Mouse (Mus musculus) intestine, postnatal 0 days (tissue): ENCODE data around the gene Ambp. TPM values are rescaled to one million over a fixed set of nuclear protein-coding genes. Genes with fewer than 3 reads are reported as not detected.

Experiments
- ATAC-seq: fragments of 200-750 bp; cut with Nextera tagmentation; 2 replicates; pipeline ENCODE4 v1.8.0; 2017; ENCODE audit warnings: mild to moderate bottlenecking, moderate TSS enrichment, moderate library complexity
- H3K27ac ChIP-seq: fragments of 300-500 bp; sonication (generic); 2 replicates; pipeline ENCODE4 v1.5.1; 2014; ENCODE audit warnings: mild to moderate bottlenecking, low read depth, low read length, moderate library complexity
- H3K27me3 ChIP-seq: fragments of 300-500 bp; sonication (generic); replicated peaks from 2 replicates; pipeline ENCODE4 v1.6.1; 2014; ENCODE audit warnings: low read length, mixed read lengths; ENCODE audit not compliant: control insufficient read depth, insufficient read depth
- H3K36me3 ChIP-seq: fragments of 300-500 bp; sonication (generic); 2 replicates; pipeline ENCODE4 v1.6.1; 2014; ENCODE audit warnings: mild to moderate bottlenecking, moderate library complexity; ENCODE audit not compliant: control insufficient read depth, insufficient read depth
- H3K4me1 ChIP-seq: fragments of 300-500 bp; sonication (generic); replicated peaks from 2 replicates; pipeline ENCODE4 v1.6.1; 2014; ENCODE audit warnings: antibody characterized with exemption, low read length, mixed read lengths; ENCODE audit not compliant: control insufficient read depth, insufficient read depth
- H3K4me2 ChIP-seq: fragments of 300-500 bp; sonication (generic); replicated peaks from 2 replicates; pipeline ENCODE4 v1.6.1; 2014; ENCODE audit warnings: low read depth, mild to moderate bottlenecking, moderate library complexity
- H3K4me3 ChIP-seq: fragments of 300-500 bp; sonication (generic); 2 replicates; pipeline ENCODE4 v1.5.1; 2014; ENCODE audit warnings: low read depth, low read length
- H3K9ac ChIP-seq: fragments of 300-500 bp; sonication (generic); 2 replicates; pipeline ENCODE4 v1.6.1; 2014; ENCODE audit warnings: mild to moderate bottlenecking, low read depth, low read length
- H3K9me3 ChIP-seq: fragments of 300-500 bp; sonication (generic); 2 replicates; pipeline ENCODE4 v1.6.1; 2016; ENCODE audit warnings: mixed run types; ENCODE audit not compliant: control insufficient read depth
- CTCF ChIP-seq: sonication (generic); IDR thresholded peaks from 2 replicates; pipeline ENCODE4 v1.5.1; 2016; ENCODE audit warnings: low read depth, mild to moderate bottlenecking, control low read depth, antibody characterized with exemption, moderate library complexity
- WGBS: fragments of 180-500 bp; shearing (Covaris S2); extraction: QIAGEN DNeasy Blood & Tissue Kit; methylation state at CpG from one replicate; pipeline ENCODE4 v1.1.7; 2014; 5-methylcytosine and 5-hydroxymethylcytosine counted together
- polyA plus RNA-seq: library from polyadenylated mRNA; unstranded; fragments of >200 nt; fragmentation: Nextera tagmentation; extraction: Ambion mirVana; gene quantifications from 2 replicates; pipeline ENCODE4 v1.2.1, GENCODE M21; 2015

The Ambp gene
- polyA plus RNA-seq, 1 experiment from 2014 or later, result 7.8 TPM

- 76% methylated on average over 7 of the region's 7 CpGs for WGBS
- H3K4me3 ChIP-seq, result no peak overlapping the region
- peaks cover 8% of the 10 kb centered on the region; the same call in 1 of the 2 replicates for H3K4me1 ChIP-seq
- no peaks in the 10 kb centered on the region for H3K36me3 ChIP-seq
- no peak overlapping the region for H3K9ac ChIP-seq
- no peaks in the 10 kb centered on the region for H3K9me3 ChIP-seq
- H3K27me3 ChIP-seq, result no peaks in the 10 kb centered on the region
- no peak for ATAC-seq
- no peak for TF ChIP-seq CTCF
- no peak overlapping the region for H3K27ac ChIP-seq
- H3K4me2 ChIP-seq, result no peak overlapping the region
Measured at GRCm38 (mm10) chr4:63158192-63158591, 3.6 kb upstream of the Ambp start.

DNA sequence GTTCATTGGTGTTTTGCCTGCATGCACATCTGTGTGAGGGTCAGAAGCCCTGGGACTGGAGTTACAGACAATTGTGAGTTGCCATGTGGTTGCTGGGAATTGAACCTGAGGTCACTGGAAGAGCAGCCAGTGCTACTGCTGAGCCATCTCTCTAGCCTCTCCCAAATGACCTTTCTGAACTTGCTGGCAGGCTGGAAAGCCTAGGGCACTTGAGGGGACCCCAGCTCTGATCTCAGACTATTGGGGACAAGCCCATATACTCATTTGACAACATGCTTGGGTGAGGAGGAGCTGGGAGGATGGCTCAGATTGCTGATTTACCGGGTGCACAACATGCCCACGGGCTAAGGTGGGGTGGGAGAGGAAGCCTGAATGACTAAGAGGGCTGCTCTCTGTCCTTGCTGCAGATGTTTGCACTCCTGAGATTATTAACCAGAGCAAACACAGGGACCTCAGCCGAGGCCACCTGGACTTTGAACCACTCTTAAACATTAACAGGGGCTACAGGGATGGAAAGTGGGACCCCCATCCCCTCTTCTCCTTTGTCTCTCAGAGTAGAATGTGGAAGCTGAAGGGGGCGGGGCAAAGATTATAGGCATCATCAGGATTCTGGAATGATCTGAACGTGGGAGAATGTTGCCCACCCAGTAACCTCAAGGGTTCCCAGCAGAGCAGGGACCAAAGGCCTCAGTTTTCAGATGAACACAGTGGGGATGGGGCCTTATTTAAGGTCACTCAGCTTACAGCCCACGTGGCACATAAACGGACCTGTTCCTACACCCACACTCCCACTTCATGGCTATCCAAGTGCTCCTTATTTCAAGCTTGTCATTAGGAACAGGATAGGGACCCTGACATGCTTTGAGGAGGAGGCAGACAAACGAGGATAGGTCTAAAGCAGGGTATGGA, 2.4 kb upstream of the Ambp start:
- ATAC-seq, result peak; percentile 84
- Histone ChIP-seq H3K4me3 (no peak overlapping the region), H3K4me1 (peaks cover 8% of the 10 kb centered on the region; the same call in 1 of the 2 replicates), H3K27me3 (no peaks in the 10 kb centered on the region), H3K4me2 (no peak overlapping the region), H3K36me3 (no peaks in the 10 kb centered on the region), H3K27ac (peak overlapping the region; percentile 9), H3K9me3 (no peaks in the 10 kb centered on the region), H3K9ac (no peak overlapping the region)
- TF ChIP-seq CTCF, result no peak
- 30% methylated on average over 8 of the region's 8 CpGs for WGBS

DNA sequence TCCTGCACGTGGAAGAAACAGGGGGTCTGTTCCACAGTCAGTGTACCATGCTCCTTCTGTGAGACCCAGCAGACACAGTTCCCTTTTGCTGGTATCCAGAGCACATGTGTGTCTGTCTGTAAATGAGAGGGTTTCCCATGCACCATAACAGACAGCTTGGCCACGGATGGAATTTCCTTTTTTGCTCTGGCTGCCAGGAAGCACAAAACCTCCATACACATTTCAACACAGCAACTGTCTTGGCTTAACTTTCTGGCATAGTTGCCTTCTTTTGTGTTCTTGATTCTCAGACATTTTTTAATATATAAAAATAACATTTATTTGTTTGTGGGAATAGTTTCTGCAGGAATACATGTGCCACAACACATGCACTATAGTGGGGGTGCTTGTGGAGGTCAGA, 997 bp upstream of the Ambp start:
- 67% methylated on average over 2 of the region's 2 CpGs for WGBS
- Histone ChIP-seq H3K4me2 (no peak overlapping the region), H3K27ac (no peak overlapping the region), H3K27me3 (no peaks in the 10 kb centered on the region), H3K4me1 (peaks cover 8% of the 10 kb centered on the region; the same call in 1 of the 2 replicates), H3K36me3 (no peaks in the 10 kb centered on the region), H3K9ac (no peak overlapping the region), H3K4me3 (no peak overlapping the region), H3K9me3 (no peaks in the 10 kb centered on the region)
- ATAC-seq, result no peak
- no peak for TF ChIP-seq CTCF

- TF ChIP-seq CTCF, result no peak
- no peak overlapping the region for H3K9ac ChIP-seq
- H3K4me3 ChIP-seq, result no peak overlapping the region
- H3K27me3 ChIP-seq, result no peaks in the 10 kb centered on the region
- no peak for ATAC-seq
- H3K36me3 ChIP-seq, result no peaks in the 10 kb centered on the region
- 47% methylated on average over 4 of the region's 4 CpGs for WGBS
- no peak overlapping the region for H3K4me2 ChIP-seq
- no peak overlapping the region for H3K27ac ChIP-seq
- H3K4me1 ChIP-seq, result peaks cover 8% of the 10 kb centered on the region; the same call in 1 of the 2 replicates
- no peaks in the 10 kb centered on the region for H3K9me3 ChIP-seq
Measured at GRCm38 (mm10) chr4:63154028-63154427, 571 bp downstream of the Ambp start.

DNA sequence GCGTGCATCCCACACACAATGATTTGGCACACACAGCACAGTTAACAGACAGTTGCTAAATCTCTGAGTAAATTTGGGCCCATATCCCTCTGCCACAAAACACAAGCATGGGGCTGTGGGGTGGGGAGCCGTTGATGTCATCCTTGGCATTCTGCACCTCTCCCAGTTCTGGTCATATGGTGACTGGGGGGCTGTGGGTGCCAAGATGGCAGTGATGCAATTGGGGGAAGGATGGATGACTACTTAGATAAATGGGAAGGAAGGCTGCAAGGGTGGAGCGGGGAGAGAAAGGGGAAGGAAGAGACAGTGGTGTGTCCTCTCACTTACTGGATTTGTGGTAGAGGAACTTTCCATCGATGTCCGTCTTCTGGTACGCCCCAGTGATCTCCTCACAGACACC, 3.5 kb downstream of the Ambp start:
- 93% methylated on average over 6 of the region's 6 CpGs for WGBS
- no peak overlapping the region for H3K4me3 ChIP-seq
- no peak for ATAC-seq

GRCm38 (mm10) chr4:63147268-63147667, 7.3 kb downstream of the Ambp start:
- TF ChIP-seq CTCF, result peak; percentile 41
- H3K4me3 ChIP-seq, result no peak overlapping the region
- WGBS, result 94% methylated on average over 6 of the region's 6 CpGs
- no peak overlapping the region for H3K27ac ChIP-seq
- H3K9me3 ChIP-seq, result no peaks in the 10 kb centered on the region
- ATAC-seq, result no peak
- H3K4me2 ChIP-seq, result no peak overlapping the region
- no peaks in the 10 kb centered on the region for H3K27me3 ChIP-seq
- H3K36me3 ChIP-seq, result no peaks in the 10 kb centered on the region
- no peak overlapping the region for H3K9ac ChIP-seq
- no peaks in the 10 kb centered on the region for H3K4me1 ChIP-seq

More for the DNA sequence above, 3.5 kb downstream of the Ambp start:
- Histone ChIP-seq H3K4me1 (peaks cover 8% of the 10 kb centered on the region; the same call in 1 of the 2 replicates), H3K9me3 (no peaks in the 10 kb centered on the region), H3K27ac (no peak overlapping the region), H3K9ac (no peak overlapping the region), H3K36me3 (no peaks in the 10 kb centered on the region), H3K27me3 (no peaks in the 10 kb centered on the region), H3K4me2 (no peak overlapping the region)
- TF ChIP-seq CTCF, result no peak
